Mouse (Mus musculus) testis, adult 2 months (tissue): Measurements from ENCODE around the gene Sorbs2.

Experiments used
- CTCF ChIP-seq: fragments of 200-500 bp; IDR thresholded peaks from 2 replicates; pipeline ENCODE4 v1.5.1; 2012; ENCODE audit warnings: low read depth, mild to moderate bottlenecking, inconsistent platforms, low read length, moderate library complexity; ENCODE audit not compliant: control insufficient read depth, insufficient read depth, insufficient replicate concordance
- POLR2A ChIP-seq: fragments of 200-500 bp; IDR thresholded peaks from 2 replicates; pipeline ENCODE4 v1.6.1; 2012; ENCODE audit warnings: low read depth, mild to moderate bottlenecking, inconsistent platforms, low read length, moderate library complexity; ENCODE audit not compliant: control insufficient read depth

GRCm38 (mm10) chr8:45480886-45481285 is 26.7 kb upstream of the Sorbs2 start:
- TF ChIP-seq CTCF (no peak), POLR2A (no peak)
